Comparison of ENCODE assay signal across 8 mouse cellular contexts in genomic region chr17:36257241-36257947, GRCm38 (mm10). TPM values are rescaled to one million over a fixed set of nuclear protein-coding genes. Genes with fewer than 3 reads are reported as not detected.
DNase-seq lines count a peak whose midpoint lies in the region; ATAC-seq and TF ChIP-seq lines count a peak whose summit lies in the region.

No protein-coding gene starts in this region.

- in situ Hi-C loops in CH12.LX (cut with MboI; ENCODE audit: low pct_ligation_motif_present, low pct_unique_long_range_greater_than_20kb, low sequenced_read_pairs): no loop called here

- peak; percentile 64 for DNase-seq in CH12.LX (ENCODE audit: extremely low read depth)
- DNase-seq in heart, postnatal 0 days (ENCODE audit: low spot score): peak; percentile 79
- DNase-seq in kidney, postnatal 4 days: peak; percentile 80 to 89
- peak; percentile 82 for DNase-seq in stomach, postnatal 0 days (ENCODE audit: low spot score)

- H3K4me1 ChIP-seq in CH12.LX (ENCODE audit: control insufficient read depth in 1 of 2, insufficient read depth in 2 of 2): peaks cover 6 to 28% of the 10 kb centered on the region in 2 experiments
- peaks cover 8% of the 10 kb centered on the region for H3K4me1 ChIP-seq in forebrain, embryonic 13.5 days
- H3K4me1 ChIP-seq in heart, postnatal 0 days (ENCODE audit: control insufficient read depth, insufficient read depth): peaks cover 6% of the 10 kb centered on the region; the same call in 1 of the 2 replicates
- H3K4me1 ChIP-seq in liver, embryonic 15.5 days (replicated peaks): peaks cover 14% of the 10 kb centered on the region
- peaks cover 4% of the 10 kb centered on the region for H3K4me1 ChIP-seq in neural tube, embryonic 12.5 days
- H3K4me1 ChIP-seq in stomach, postnatal 0 days (replicated peaks; ENCODE audit: control insufficient read depth, insufficient read depth): no peaks in the 10 kb centered on the region

- peaks cover 31 to 62% of the 10 kb centered on the region in 2 experiments for H3K36me3 ChIP-seq in CH12.LX (replicated peaks in 1 of 2; ENCODE audit: control insufficient read depth in 1 of 2, insufficient read depth in 1 of 2, low read length in 1 of 2)
- peaks cover 40% of the 10 kb centered on the region for H3K36me3 ChIP-seq in forebrain, embryonic 13.5 days (ENCODE audit: poor library complexity, severe bottlenecking)
- peaks cover 29% of the 10 kb centered on the region for H3K36me3 ChIP-seq in heart, postnatal 0 days (replicated peaks; ENCODE audit: control insufficient read depth, insufficient read depth, low read length)
- peaks cover 42% of the 10 kb centered on the region for H3K36me3 ChIP-seq in liver, embryonic 15.5 days (replicated peaks)
- peaks cover 31% of the 10 kb centered on the region for H3K36me3 ChIP-seq in neural tube, embryonic 12.5 days
- peaks cover 7% of the 10 kb centered on the region for H3K36me3 ChIP-seq in stomach, postnatal 0 days (ENCODE audit: control insufficient read depth, insufficient read depth, low read length)

- peak in 1 of 2 experiments; percentile 62; a peak in 3 of 4 replicates for TF ChIP-seq CTCF in CH12.LX (conservative IDR thresholded peaks at IDR 0.05 in 1 of 2, IDR thresholded peaks at IDR 0.05 in 1 of 2; ENCODE audit: low read depth in 2 of 2, low read length in 2 of 2)
- TF ChIP-seq CTCF in heart, postnatal 0 days (IDR thresholded peaks at IDR 0.05; ENCODE audit: low read depth): peak; percentile 72
- TF ChIP-seq CTCF in stomach, postnatal 0 days (IDR thresholded peaks at IDR 0.05; ENCODE audit: low read depth): peak; percentile 78

- under 1% methylated on average over 37 of the region's 37 CpGs for WGBS in forebrain, embryonic 13.5 days
- WGBS in heart, postnatal 0 days: under 1% methylated on average over 37 of the region's 37 CpGs
- 1% methylated on average over 37 of the region's 37 CpGs for WGBS in liver, embryonic 15.5 days (ENCODE audit: insufficient replicate concordance)
- under 1% methylated on average over 37 of the region's 37 CpGs for WGBS in neural tube, embryonic 12.5 days
- under 1% methylated on average over 37 of the region's 37 CpGs for WGBS in stomach, postnatal 0 days

- H3K79me2 ChIP-seq in CH12.LX (replicated peaks; ENCODE audit: control insufficient read depth, extremely low read depth, insufficient read depth, poor library complexity, severe bottlenecking): no peaks in the 10 kb centered on the region; the same call in 1 of the 2 replicates

- peak overlapping the region; percentile 83 for H3K4me2 ChIP-seq in CH12.LX (ENCODE audit: insufficient read depth, low read depth, poor library complexity, severe bottlenecking)
- peak overlapping the region; percentile 64 for H3K4me2 ChIP-seq in forebrain, embryonic 13.5 days
- peak overlapping the region; percentile 72 for H3K4me2 ChIP-seq in heart, postnatal 0 days (ENCODE audit: low read depth, low read length)
- peak overlapping the region; percentile 75 for H3K4me2 ChIP-seq in liver, embryonic 15.5 days
- H3K4me2 ChIP-seq in neural tube, embryonic 12.5 days (replicated peaks): peak overlapping the region; percentile 64
- H3K4me2 ChIP-seq in stomach, postnatal 0 days (replicated peaks; ENCODE audit: low read depth): peak overlapping the region; percentile 68

- no peaks in the 10 kb centered on the region for H3K27me3 ChIP-seq in CH12.LX (replicated peaks)
- H3K27me3 ChIP-seq in forebrain, embryonic 13.5 days: peaks cover 3% of the 10 kb centered on the region
- 0 out of 2 replicates have a peak, but pooled peaks cover 1% of the 10 kb centered on the region for H3K27me3 ChIP-seq in heart, postnatal 0 days (ENCODE audit: control insufficient read depth, insufficient read depth, low read length)
- H3K27me3 ChIP-seq in liver, embryonic 15.5 days: peaks cover 9% of the 10 kb centered on the region
- no peaks in the 10 kb centered on the region for H3K27me3 ChIP-seq in neural tube, embryonic 12.5 days (replicated peaks)
- H3K27me3 ChIP-seq in stomach, postnatal 0 days (ENCODE audit: control insufficient read depth, insufficient read depth, low read length): no peaks in the 10 kb centered on the region

- TF ChIP-seq RAD21 in CH12.LX (IDR thresholded peaks at IDR 0.05; ENCODE audit: low read depth, low read length): no peak; the same call in none of the 2 replicates

- peak; percentile 86 for TF ChIP-seq POLR2A in CH12.LX (IDR thresholded peaks at IDR 0.05; ENCODE audit: low read depth, low read length)

- peak overlapping the region; percentile 65 for H3K9ac ChIP-seq in CH12.LX (ENCODE audit: insufficient read depth, low read depth)
- peak overlapping the region; percentile 82 for H3K9ac ChIP-seq in forebrain, embryonic 13.5 days
- H3K9ac ChIP-seq in heart, postnatal 0 days (replicated peaks; ENCODE audit: low read depth, low read length): peak overlapping the region; percentile 64
- H3K9ac ChIP-seq in liver, embryonic 15.5 days: peak overlapping the region; percentile 72
- H3K9ac ChIP-seq in neural tube, embryonic 12.5 days: peak overlapping the region; percentile 76
- peak overlapping the region; percentile 82 for H3K9ac ChIP-seq in stomach, postnatal 0 days (ENCODE audit: low read length)

- H3K27ac ChIP-seq in CH12.LX (ENCODE audit: insufficient read depth, low read depth): 0 out of 2 replicates have a peak overlapping the region, but pooled peaks have one; percentile 10
- peak overlapping the region; percentile 80 for H3K27ac ChIP-seq in forebrain, embryonic 13.5 days
- peak overlapping the region; percentile 70 for H3K27ac ChIP-seq in heart, postnatal 0 days (ENCODE audit: low read depth)
- H3K27ac ChIP-seq in liver, embryonic 15.5 days (replicated peaks): peak overlapping the region; percentile 77
- no peak overlapping the region; the same call in 1 of the 2 replicates for H3K27ac ChIP-seq in neural tube, embryonic 12.5 days
- peak overlapping the region; percentile 88 for H3K27ac ChIP-seq in stomach, postnatal 0 days (replicated peaks)

- no peak for TF ChIP-seq EP300 in CH12.LX (IDR thresholded peaks at IDR 0.05; ENCODE audit: low read length)
- no peak for TF ChIP-seq EP300 in heart, postnatal 0 days (IDR thresholded peaks at IDR 0.05; ENCODE audit: low read depth)
- no peak for TF ChIP-seq EP300 in stomach, postnatal 0 days (optimal IDR thresholded peaks at IDR 0.05)

- peak overlapping the region; percentile 49 to 86 (median 73) for H3K4me3 ChIP-seq in CH12.LX (replicated peaks in 1 of 3; ENCODE audit: low read depth in 2 of 3, low read length in 2 of 3, poor library complexity in 1 of 3)
- H3K4me3 ChIP-seq in forebrain, embryonic 13.5 days: peak overlapping the region; percentile 76
- peak overlapping the region; percentile 75 for H3K4me3 ChIP-seq in heart, postnatal 0 days (ENCODE audit: low read depth, low read length)
- peak overlapping the region; percentile 84 for H3K4me3 ChIP-seq in liver, embryonic 15.5 days (replicated peaks)
- H3K4me3 ChIP-seq in neural tube, embryonic 12.5 days: peak overlapping the region; percentile 72
- peak overlapping the region; percentile 85 for H3K4me3 ChIP-seq in stomach, postnatal 0 days (ENCODE audit: low read depth, low read length)

- no peaks in the 10 kb centered on the region for H3K9me3 ChIP-seq in CH12.LX (replicated peaks; ENCODE audit: low read length)
- no peaks in the 10 kb centered on the region for H3K9me3 ChIP-seq in forebrain, embryonic 13.5 days (replicated peaks)
- H3K9me3 ChIP-seq in heart, postnatal 0 days (replicated peaks; ENCODE audit: control insufficient read depth, low read length): no peaks in the 10 kb centered on the region
- no peaks in the 10 kb centered on the region for H3K9me3 ChIP-seq in liver, embryonic 15.5 days (replicated peaks)
- no peaks in the 10 kb centered on the region for H3K9me3 ChIP-seq in neural tube, embryonic 12.5 days
- H3K9me3 ChIP-seq in stomach, postnatal 0 days (ENCODE audit: control insufficient read depth, low read length): no peaks in the 10 kb centered on the region

- peak; percentile 94 for ATAC-seq in cerebellum, adult (ENCODE audit: insufficient number of reproducible peaks, low FRiP score, low TSS enrichment)
- ATAC-seq in forebrain, embryonic 13.5 days: peak; percentile 97
- ATAC-seq in heart, postnatal 0 days (ENCODE audit: insufficient read depth, low read depth): peak; percentile 96
- peak; percentile 94 for ATAC-seq in liver, embryonic 15.5 days (ENCODE audit: insufficient read depth)
- peak; percentile 96 for ATAC-seq in neural tube, embryonic 12.5 days (ENCODE audit: low FRiP score, low read depth)
- ATAC-seq in stomach, postnatal 0 days (ENCODE audit: low FRiP score, low TSS enrichment): peak; percentile 95

- dilution Hi-C loops in CH12.LX (cut with MboI; ENCODE audit: extremely low pct_ligation_motif_present, extremely low pct_unique_long_range_greater_than_20kb, low sequenced_read_pairs): no loop called here

RNA-seq across cellular contexts. Expression of gene Rpp21, which starts 0.5 kb away (rescaled TPM):
- 53.8 and 59.7 TPM in 2 replicates for total RNA-seq in CH12.LX (2012; rRNA removed)
- 22.5 and 25.4 TPM in 2 replicates for total RNA-seq in CH12.LX (2014; rRNA removed)
- polyA plus RNA-seq in CH12.LX (2012; ENCODE audit: insufficient read length, low read depth): 44.2 and 50.5 TPM in 2 replicates
- 92.5 and 97.4 TPM in 2 replicates for polyA plus RNA-seq in forebrain, embryonic 13.5 days (2015; fragmentation: Nextera tagmentation; extraction: Ambion mirVana)
- total RNA-seq in heart, postnatal 0 days (2014; rRNA removed; ENCODE audit: low replicate concordance): 5.5 and 28.3 TPM in 2 replicates
- 89.0 and 97.8 TPM in 2 replicates for polyA plus RNA-seq in heart, postnatal 0 days (2015; fragmentation: Nextera tagmentation; extraction: Ambion mirVana)
- polyA plus RNA-seq in liver, embryonic 15.5 days (2015; fragmentation: Nextera tagmentation; extraction: Ambion mirVana): 58.7 and 64.0 TPM in 2 replicates
- polyA plus RNA-seq in neural tube, embryonic 12.5 days (2016; fragmentation: Nextera tagmentation; extraction: Ambion mirVana): 84.2 and 94.0 TPM in 2 replicates
- polyA plus RNA-seq in stomach, postnatal 0 days (2015; fragmentation: Nextera tagmentation; extraction: Ambion mirVana): 126 TPM in 2 replicates

RNA-seq across cellular contexts. Expression of gene Trim39, which starts 14.7 kb away (rescaled TPM):
- 10.4 and 12.6 TPM in 2 replicates for total RNA-seq in CH12.LX (2012; rRNA removed)
- total RNA-seq in CH12.LX (2014; rRNA removed): 11.1 and 12.3 TPM in 2 replicates
- 14.2 and 14.5 TPM in 2 replicates for polyA plus RNA-seq in CH12.LX (2012; ENCODE audit: insufficient read length, low read depth)
- polyA plus RNA-seq in forebrain, embryonic 13.5 days (2015; fragmentation: Nextera tagmentation; extraction: Ambion mirVana): 24.5 and 25.8 TPM in 2 replicates
- 7.4 and 14.3 TPM in 2 replicates for total RNA-seq in heart, postnatal 0 days (2014; rRNA removed; ENCODE audit: low replicate concordance)
- 4.8 and 5.1 TPM in 2 replicates for polyA plus RNA-seq in heart, postnatal 0 days (2015; fragmentation: Nextera tagmentation; extraction: Ambion mirVana)
- 4.6 and 5.3 TPM in 2 replicates for polyA plus RNA-seq in liver, embryonic 15.5 days (2015; fragmentation: Nextera tagmentation; extraction: Ambion mirVana)
- 25.4 and 27.5 TPM in 2 replicates for polyA plus RNA-seq in neural tube, embryonic 12.5 days (2016; fragmentation: Nextera tagmentation; extraction: Ambion mirVana)
- 6.2 and 6.5 TPM in 2 replicates for polyA plus RNA-seq in stomach, postnatal 0 days (2015; fragmentation: Nextera tagmentation; extraction: Ambion mirVana)

RNA-seq across cellular contexts. Expression of gene H2-M10.2, which starts 28.9 kb away (rescaled TPM):
- total RNA-seq in CH12.LX (2012; rRNA removed) (6.0 and 7.0 TPM in 2 replicates), CH12.LX (2014; rRNA removed) (not detected in 2 replicates)
- 0.26 TPM in 1 of 2 replicates, not detected in the other for polyA plus RNA-seq in CH12.LX (2012; ENCODE audit: insufficient read length, low read depth)
- polyA plus RNA-seq in forebrain, embryonic 13.5 days (2015; fragmentation: Nextera tagmentation; extraction: Ambion mirVana): not detected in 2 replicates
- total RNA-seq in heart, postnatal 0 days (2014; rRNA removed; ENCODE audit: low replicate concordance): not detected in 2 replicates
- not detected in 2 replicates for polyA plus RNA-seq in heart, postnatal 0 days (2015; fragmentation: Nextera tagmentation; extraction: Ambion mirVana)
- polyA plus RNA-seq in liver, embryonic 15.5 days (2015; fragmentation: Nextera tagmentation; extraction: Ambion mirVana): not detected in 2 replicates
- not detected in 2 replicates for polyA plus RNA-seq in neural tube, embryonic 12.5 days (2016; fragmentation: Nextera tagmentation; extraction: Ambion mirVana)
- polyA plus RNA-seq in stomach, postnatal 0 days (2015; fragmentation: Nextera tagmentation; extraction: Ambion mirVana): not detected in 2 replicates
